Mouse (Mus musculus): ENCODE results near the gene Lmtk3. TPM values are rescaled to one million over a fixed set of nuclear protein-coding genes. Genes with fewer than 3 reads are reported as not detected.

The Lmtk3 gene
- total RNA-seq, 2 experiments from 2014 or later = not detected

DNA sequence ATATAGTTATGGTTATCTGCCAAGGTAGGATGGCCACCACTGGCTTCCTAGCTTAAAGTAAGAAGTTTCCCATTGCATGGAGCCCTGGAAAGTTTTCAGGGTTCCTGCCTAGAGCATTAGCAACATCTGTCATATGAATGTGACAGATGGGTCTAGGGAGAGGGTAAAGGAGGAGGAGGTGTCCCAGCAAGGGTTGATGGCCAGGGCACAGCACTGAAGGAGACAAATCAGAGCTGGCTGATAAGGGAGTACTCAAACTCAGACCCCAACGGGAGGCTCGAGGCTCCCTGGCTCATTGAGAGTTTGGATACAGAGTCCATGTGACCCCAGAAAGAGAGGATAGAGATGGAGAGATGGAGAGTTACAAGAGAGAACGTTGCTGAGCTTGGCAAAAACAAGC lies 67.1 kb downstream of the Lmtk3 start:
- ATAC-seq (ENCODE audit: poor library complexity, severe bottlenecking) = no peak

DNA sequence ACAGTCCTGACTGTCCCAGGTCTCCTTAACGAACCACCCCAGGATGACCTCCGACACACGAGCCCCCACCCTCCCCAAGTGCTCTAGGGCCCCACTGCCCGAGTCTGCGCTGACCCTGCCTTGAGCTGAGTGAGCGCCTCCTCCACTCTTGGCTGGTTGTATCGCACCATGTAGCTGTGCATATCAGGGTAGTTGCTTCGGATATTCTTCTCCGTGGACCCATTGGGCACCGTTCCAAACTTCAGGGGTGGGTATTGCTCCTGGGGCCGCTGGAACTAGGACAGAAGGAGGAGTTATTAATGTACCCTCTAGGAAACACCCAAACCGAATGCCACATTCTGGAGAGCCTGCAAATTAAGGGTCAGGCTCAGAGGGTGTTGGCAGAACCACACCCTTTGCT lies 69.6 kb downstream of the Lmtk3 start:
- no peak for ATAC-seq (ENCODE audit: poor library complexity, severe bottlenecking)

Other genes starting within 250 kb of the Lmtk3 start
- gene Hsd17b14, start 228.8 kb upstream of the Lmtk3 start, total RNA-seq (2015) = 0.25 TPM in 1 of 2 replicates, not detected in the other
- not detected in 2 replicates for gene Hsd17b14, start 228.8 kb upstream of the Lmtk3 start, total RNA-seq (2017)
- gene Bcat2, start 213.6 kb upstream of the Lmtk3 start, total RNA-seq (2015) = 24.6 and 26.6 TPM in 2 replicates
- gene Bcat2, start 213.6 kb upstream of the Lmtk3 start, total RNA-seq (2017) = 16.7 and 24.1 TPM in 2 replicates
- not detected in 2 replicates for gene Fgf21, start 168.2 kb upstream of the Lmtk3 start, total RNA-seq (2015)
- gene Fgf21, start 168.2 kb upstream of the Lmtk3 start, total RNA-seq (2017) = not detected in 2 replicates
- not detected in 2 replicates for gene Fut1, start 166.4 kb upstream of the Lmtk3 start, total RNA-seq (2015)
- gene Fut1, start 166.4 kb upstream of the Lmtk3 start, total RNA-seq (2017) = not detected in 2 replicates
- not detected in 2 replicates for gene Izumo1, start 161.9 kb upstream of the Lmtk3 start, total RNA-seq (2015)
- 0.22 TPM in 1 of 2 replicates, not detected in the other for gene Izumo1, start 161.9 kb upstream of the Lmtk3 start, total RNA-seq (2017)
- gene Rasip1, start 156.2 kb upstream of the Lmtk3 start, total RNA-seq (2015) = 0.20 TPM in 1 of 2 replicates, not detected in the other
- 0.29 TPM in 1 of 2 replicates, not detected in the other for gene Rasip1, start 156.2 kb upstream of the Lmtk3 start, total RNA-seq (2017)
- gene Mamstr, start 143.8 kb upstream of the Lmtk3 start, total RNA-seq (2015) = not detected in 2 replicates
- gene Mamstr, start 143.8 kb upstream of the Lmtk3 start, total RNA-seq (2017) = 0.53 TPM in 1 of 2 replicates, not detected in the other
- gene Fut2, start 117.3 kb upstream of the Lmtk3 start, total RNA-seq (2015) = not detected in 2 replicates
- gene Fut2, start 117.3 kb upstream of the Lmtk3 start, total RNA-seq (2017) = not detected in 2 replicates
- not detected in 2 replicates for gene Ntn5, start 99.7 kb upstream of the Lmtk3 start, total RNA-seq (2015)
- gene Ntn5, start 99.7 kb upstream of the Lmtk3 start, total RNA-seq (2017) = not detected in 2 replicates
- gene Sec1, start 89.3 kb upstream of the Lmtk3 start, total RNA-seq (2015) = not detected in 2 replicates
- not detected in 2 replicates for gene Sec1, start 89.3 kb upstream of the Lmtk3 start, total RNA-seq (2017)
- not detected in 2 replicates for gene Car11, start 83.9 kb upstream of the Lmtk3 start, total RNA-seq (2015)
- gene Car11, start 83.9 kb upstream of the Lmtk3 start, total RNA-seq (2017) = not detected in 2 replicates
- gene Dbp, start 78.7 kb upstream of the Lmtk3 start, total RNA-seq (2015) = 3.3 and 4.1 TPM in 2 replicates
- 3.9 and 5.9 TPM in 2 replicates for gene Dbp, start 78.7 kb upstream of the Lmtk3 start, total RNA-seq (2017)
- gene Rpl18, start 68.3 kb upstream of the Lmtk3 start, total RNA-seq (2015) = 1,249 and 1,272 TPM in 2 replicates
- 1,058 and 1,261 TPM in 2 replicates for gene Rpl18, start 68.3 kb upstream of the Lmtk3 start, total RNA-seq (2017)
- gene Sphk2, start 65.7 kb upstream of the Lmtk3 start, total RNA-seq (2015) = 14.6 and 21.2 TPM in 2 replicates
- gene Sphk2, start 65.7 kb upstream of the Lmtk3 start, total RNA-seq (2017) = 13.7 and 15.7 TPM in 2 replicates
- 0.18 and 0.29 TPM in 2 replicates for gene Fam83e, start 62.5 kb upstream of the Lmtk3 start, total RNA-seq (2015)
- gene Fam83e, start 62.5 kb upstream of the Lmtk3 start, total RNA-seq (2017) = 0.12 and 0.22 TPM in 2 replicates
- gene Spaca4, start 57.9 kb upstream of the Lmtk3 start, total RNA-seq (2015) = not detected in 2 replicates
- not detected in 2 replicates for gene Spaca4, start 57.9 kb upstream of the Lmtk3 start, total RNA-seq (2017)
- not detected in 2 replicates for gene Sult2b1, start 931 bp downstream of the Lmtk3 start, total RNA-seq (2015)
- gene Sult2b1, start 931 bp downstream of the Lmtk3 start, total RNA-seq (2017) = not detected in 2 replicates
- gene Cyth2, start 30.8 kb downstream of the Lmtk3 start, total RNA-seq (2015) = 23.9 and 28.1 TPM in 2 replicates
- 41.4 and 44.2 TPM in 2 replicates for gene Cyth2, start 30.8 kb downstream of the Lmtk3 start, total RNA-seq (2017)
- gene Kcnj14, start 41.0 kb downstream of the Lmtk3 start, total RNA-seq (2015) = not detected in 2 replicates
- 0.16 TPM in 1 of 2 replicates, not detected in the other for gene Kcnj14, start 41.0 kb downstream of the Lmtk3 start, total RNA-seq (2017)
- 3.5 and 6.5 TPM in 2 replicates for gene Grwd1, start 47.2 kb downstream of the Lmtk3 start, total RNA-seq (2015)
- 2.6 and 3.9 TPM in 2 replicates for gene Grwd1, start 47.2 kb downstream of the Lmtk3 start, total RNA-seq (2017)
- gene Kdelr1, start 89.0 kb downstream of the Lmtk3 start, total RNA-seq (2015) = 144 and 148 TPM in 2 replicates
- gene Kdelr1, start 89.0 kb downstream of the Lmtk3 start, total RNA-seq (2017) = 70.0 and 72.5 TPM in 2 replicates
- gene Grin2d, start 94.6 kb downstream of the Lmtk3 start, total RNA-seq (2015) = 0.14 and 0.16 TPM in 2 replicates
- 0.04 and 0.07 TPM in 2 replicates for gene Grin2d, start 94.6 kb downstream of the Lmtk3 start, total RNA-seq (2017)
- gene Syngr4, start 113.0 kb downstream of the Lmtk3 start, total RNA-seq (2015) = 1.2 and 1.4 TPM in 2 replicates
- not detected in 2 replicates for gene Syngr4, start 113.0 kb downstream of the Lmtk3 start, total RNA-seq (2017)
- gene Tmem143, start 113.2 kb downstream of the Lmtk3 start, total RNA-seq (2015) = 1.9 and 8.0 TPM in 2 replicates
- gene Tmem143, start 113.2 kb downstream of the Lmtk3 start, total RNA-seq (2017) = 5.8 TPM in 2 replicates
- 661 and 761 TPM in 2 replicates for gene Emp3, start 137.7 kb downstream of the Lmtk3 start, total RNA-seq (2015)
- 564 and 565 TPM in 2 replicates for gene Emp3, start 137.7 kb downstream of the Lmtk3 start, total RNA-seq (2017)
- 0.84 and 3.3 TPM in 2 replicates for gene Ccdc114, start 140.3 kb downstream of the Lmtk3 start, total RNA-seq (2015)
- 3.2 and 3.4 TPM in 2 replicates for gene Ccdc114, start 140.3 kb downstream of the Lmtk3 start, total RNA-seq (2017)
- gene Abcc6, start 246.6 kb downstream of the Lmtk3 start, total RNA-seq (2015) = not detected in 2 replicates
- not detected in 2 replicates for gene Abcc6, start 246.6 kb downstream of the Lmtk3 start, total RNA-seq (2017)
- 11.9 and 12.5 TPM in 2 replicates for gene Nomo1, start 250.0 kb downstream of the Lmtk3 start, total RNA-seq (2015)
- 15.4 and 16.9 TPM in 2 replicates for gene Nomo1, start 250.0 kb downstream of the Lmtk3 start, total RNA-seq (2017)

Measured in megakaryocyte, adult 5-6 weeks (primary cell).